ENCODE assay signal across 15 mouse cellular contexts in the genomic region with DNA sequence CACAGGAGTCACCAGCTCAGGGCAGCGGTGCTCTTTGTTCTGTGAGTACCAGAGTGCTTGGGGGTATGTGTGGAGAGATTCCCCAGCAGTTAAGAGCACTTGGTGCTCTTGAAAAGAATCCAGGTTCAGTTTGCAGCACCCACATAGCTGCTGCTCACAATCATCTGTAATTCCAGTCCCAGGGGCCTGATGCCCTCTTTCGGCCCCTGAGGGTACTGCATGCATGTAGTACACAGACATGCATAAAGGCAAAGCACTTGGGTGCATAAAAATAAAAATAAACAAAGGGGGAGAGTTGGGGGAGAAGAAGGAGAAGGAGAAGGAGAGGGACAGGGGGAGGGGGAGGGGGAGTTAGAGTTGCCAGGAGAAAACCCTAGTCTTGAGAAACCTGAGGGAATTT.
DNase-seq lines count a peak whose midpoint lies in the region; ATAC-seq and TF ChIP-seq lines count a peak whose summit lies in the region.
"Had no signal": no experiment of that assay in that cellular context is flagged by ENCODE, and none has a peak within 500 bp of the region (broad histone marks: within the 10 kb centered on the region; RNA-seq: fewer than 3 reads in every experiment).

No protein-coding gene starts in this region.

- H3K4me2 ChIP-seq in kidney, embryonic 15.5 days, result no peak overlapping the region
- no peak overlapping the region for H3K4me2 ChIP-seq in midbrain, postnatal 0 days (ENCODE audit: low read depth, low read length, poor library complexity, severe bottlenecking)
- H3K4me2 ChIP-seq in midbrain, embryonic 15.5 days, result no peak overlapping the region
- H3K4me2 ChIP-seq: forebrain, embryonic 12.5 days; liver, embryonic 15.5 days had no signal

- no peak for ATAC-seq in kidney, embryonic 15.5 days (replicated peaks; ENCODE audit: low FRiP score)
- ATAC-seq in midbrain, postnatal 0 days (ENCODE audit: low FRiP score), result no peak
- no peak for ATAC-seq in midbrain, embryonic 15.5 days (replicated peaks)

- WGBS in kidney, adult 2 months, result 90% methylated on average over 2 of the region's 2 CpGs
- WGBS in kidney, embryonic 15.5 days, result 91% methylated on average over 2 of the region's 2 CpGs
- WGBS in midbrain, postnatal 0 days, result 100% methylated on average over 2 of the region's 2 CpGs
- 89% methylated on average over 2 of the region's 2 CpGs for WGBS in midbrain, embryonic 15.5 days

- no peaks in the 10 kb centered on the region for H3K27me3 ChIP-seq in kidney, adult 2 months (replicated peaks; ENCODE audit: control insufficient read depth, insufficient read depth, low read length)
- no peaks in the 10 kb centered on the region for H3K27me3 ChIP-seq in kidney, embryonic 15.5 days
- H3K27me3 ChIP-seq in midbrain, postnatal 0 days (ENCODE audit: insufficient read depth, low read length), result no peaks in the 10 kb centered on the region
- no peaks in the 10 kb centered on the region for H3K27me3 ChIP-seq in midbrain, embryonic 15.5 days (replicated peaks)
- H3K27me3 ChIP-seq: forebrain, embryonic 12.5 days; liver, embryonic 15.5 days had no signal

- TF ChIP-seq CTCF in kidney, adult 2 months (conservative IDR thresholded peaks at IDR 0.05; ENCODE audit: insufficient read depth, insufficient read length, low read depth, low read length), result peak; percentile 21; the same call in 1 of the 2 replicates
- peak; percentile 31 for TF ChIP-seq CTCF in midbrain, postnatal 0 days (IDR thresholded peaks at IDR 0.05)

- DNase-seq in kidney, adult 2 months, result no peak
- no peak for DNase-seq in midbrain, postnatal 0 days (ENCODE audit: low spot score)
- DNase-seq in NIH3T3 (ENCODE audit: low read depth), result peak; percentile 15
- peak; percentile 3 for DNase-seq in c-Kit-positive CD71-negative TER-119-negative erythroid progenitor cells, embryonic 14.5 days (ENCODE audit: low read depth)
- no peak for DNase-seq in spleen, postnatal 10 days (ENCODE audit: low spot score in 2 of 2)
- DNase-seq in ovary, postnatal 10 days (ENCODE audit: low spot score), result no peak
- DNase-seq: cerebellum, postnatal 25 days; gastrocnemius, postnatal 25 days; lung, postnatal 4 days; spleen, adult 18-20 months had no signal

- H3K9me3 ChIP-seq in kidney, embryonic 15.5 days (replicated peaks), result no peaks in the 10 kb centered on the region
- no peaks in the 10 kb centered on the region for H3K9me3 ChIP-seq in midbrain, postnatal 0 days (ENCODE audit: low read length)
- no peaks in the 10 kb centered on the region for H3K9me3 ChIP-seq in midbrain, embryonic 15.5 days
- H3K9me3 ChIP-seq: forebrain, embryonic 12.5 days; liver, embryonic 15.5 days; midbrain, embryonic 10.5 days had no signal

- H3K4me1 ChIP-seq in kidney, adult 2 months (ENCODE audit: control insufficient read depth, insufficient read depth, low read length), result no peaks in the 10 kb centered on the region
- no peaks in the 10 kb centered on the region for H3K4me1 ChIP-seq in kidney, embryonic 15.5 days
- no peaks in the 10 kb centered on the region for H3K4me1 ChIP-seq in midbrain, postnatal 0 days (ENCODE audit: insufficient read depth, low read length)
- no peaks in the 10 kb centered on the region for H3K4me1 ChIP-seq in midbrain, embryonic 15.5 days
- H3K4me1 ChIP-seq: forebrain, embryonic 12.5 days; liver, embryonic 15.5 days had no signal

- H3K9ac ChIP-seq in kidney, embryonic 15.5 days, result no peak overlapping the region
- H3K9ac ChIP-seq in midbrain, postnatal 0 days (replicated peaks; ENCODE audit: low read length, poor library complexity, severe bottlenecking), result no peak overlapping the region
- H3K9ac ChIP-seq in midbrain, embryonic 15.5 days, result no peak overlapping the region
- H3K9ac ChIP-seq: forebrain, embryonic 12.5 days; liver, embryonic 15.5 days had no signal

- H3K4me3 ChIP-seq in kidney, adult 2 months (ENCODE audit: insufficient read depth, low read depth, low read length), result no peak overlapping the region
- no peak overlapping the region for H3K4me3 ChIP-seq in kidney, embryonic 15.5 days (replicated peaks)
- H3K4me3 ChIP-seq in midbrain, postnatal 0 days (ENCODE audit: low read depth, low read length), result no peak overlapping the region
- H3K4me3 ChIP-seq in midbrain, embryonic 15.5 days, result no peak overlapping the region
- H3K4me3 ChIP-seq: forebrain, embryonic 12.5 days; liver, embryonic 15.5 days; midbrain, embryonic 10.5 days had no signal

- TF ChIP-seq POLR2A in kidney, adult 2 months (IDR thresholded peaks at IDR 0.05; ENCODE audit: low read depth, low read length), result no peak

- H3K27ac ChIP-seq in kidney, adult 2 months (ENCODE audit: insufficient read depth, low read depth, low read length), result no peak overlapping the region
- H3K27ac ChIP-seq in kidney, embryonic 15.5 days, result no peak overlapping the region
- H3K27ac ChIP-seq in midbrain, postnatal 0 days (ENCODE audit: low read depth, low read length), result no peak overlapping the region
- no peak overlapping the region for H3K27ac ChIP-seq in midbrain, embryonic 15.5 days
- H3K27ac ChIP-seq: forebrain, embryonic 12.5 days; liver, embryonic 15.5 days; midbrain, embryonic 10.5 days had no signal

- H3K36me3 ChIP-seq in kidney, adult 2 months (ENCODE audit: control insufficient read depth, insufficient read depth, low read length), result no peaks in the 10 kb centered on the region
- H3K36me3 ChIP-seq in kidney, embryonic 15.5 days, result no peaks in the 10 kb centered on the region
- no peaks in the 10 kb centered on the region for H3K36me3 ChIP-seq in midbrain, postnatal 0 days (ENCODE audit: insufficient read depth, low read length)
- no peaks in the 10 kb centered on the region for H3K36me3 ChIP-seq in midbrain, embryonic 15.5 days (replicated peaks)
- H3K36me3 ChIP-seq: forebrain, embryonic 12.5 days; liver, embryonic 15.5 days; midbrain, embryonic 10.5 days had no signal

Comparison
In these comparisons a context has a peak if more than half of its experiments do, and no peak if none do; other contexts are left out.
1. DNase-seq: peak in NIH3T3 (single experiment) and c-Kit-positive CD71-negative TER-119-negative erythroid progenitor cells, embryonic 14.5 days (single experiment); none in kidney, adult 2 months (single experiment), midbrain, postnatal 0 days (single experiment), spleen, postnatal 10 days (0 of 2) and ovary, postnatal 10 days (single experiment).